Mouse (Mus musculus): ENCODE measurements around the gene Psors1c2.

Gene Psors1c2

GRCm38 (mm10) chr17:35558216-35558615 lies 25.2 kb downstream of the Psors1c2 start:
- in situ Hi-C loops (cut with MboI), result no loop called here

GRCm38 (mm10) chr17:35567150-35567549 lies 34.1 kb downstream of the Psors1c2 start, which contains the start of gene 2300002M23Rik:
Gene 2300002M23Rik, plus strand, starts transcription at chr17:35567450.
- in situ Hi-C loops (cut with MboI), result no loop called here

GRCm38 (mm10) chr17:35567767-35568166 lies 34.8 kb downstream of the Psors1c2 start:
- in situ Hi-C loops (cut with MboI), result no loop called here

- in situ Hi-C loops (cut with MboI), result no loop called here
Measured at GRCm38 (mm10) chr17:35569091-35569944, 36.3 kb downstream of the Psors1c2 start.

- in situ Hi-C loops (cut with MboI), result no loop called here
Measured at GRCm38 (mm10) chr17:35570836-35571235, 37.8 kb downstream of the Psors1c2 start.

GRCm38 (mm10) chr17:35571477-35571876 lies 38.5 kb downstream of the Psors1c2 start:
- in situ Hi-C loops (cut with MboI), result no loop called here

GRCm38 (mm10) chr17:35578211-35578610 lies 45.2 kb downstream of the Psors1c2 start:
- in situ Hi-C loops (cut with MboI), result no loop called here

- in situ Hi-C loops (cut with MboI), result no loop called here
Measured at GRCm38 (mm10) chr17:35582900-35583299, 49.9 kb downstream of the Psors1c2 start.

Data from mature B cell (primary cell).